Mouse (Mus musculus) hindbrain, embryonic 16.5 days (tissue): ENCODE results near the gene Ptger2. TPM values are rescaled to one million over a fixed set of nuclear protein-coding genes. Genes with fewer than 3 reads are reported as not detected.

ENCODE experiments used
- ATAC-seq: fragments of 200-750 bp; cut with Nextera tagmentation; 2 replicates; pipeline ENCODE4 v1.8.0; 2017; ENCODE audit warnings: moderate TSS enrichment, moderate library complexity
- H3K27ac ChIP-seq: fragments of 300-500 bp; sonication (generic); 2 replicates; pipeline ENCODE4 v1.5.1; 2014; ENCODE audit warnings: low read depth, mild to moderate bottlenecking, control low read depth, low read length, moderate library complexity
- H3K27me3 ChIP-seq: fragments of 300-500 bp; sonication (generic); replicated peaks from 2 replicates; pipeline ENCODE4 v1.6.1; 2014; ENCODE audit warnings: low read length; ENCODE audit not compliant: control insufficient read depth, insufficient read depth
- H3K36me3 ChIP-seq: fragments of 300-500 bp; sonication (generic); 2 replicates; pipeline ENCODE4 v1.6.1; 2014; ENCODE audit warnings: mild to moderate bottlenecking, low read length, moderate library complexity, mixed read lengths; ENCODE audit not compliant: control insufficient read depth, insufficient read depth
- H3K4me1 ChIP-seq: fragments of 300-500 bp; sonication (generic); 2 replicates; pipeline ENCODE4 v1.6.1; 2014; ENCODE audit warnings: low read depth, low read length; ENCODE audit not compliant: control insufficient read depth, insufficient read depth
- H3K4me2 ChIP-seq: fragments of 300-500 bp; sonication (generic); 2 replicates; pipeline ENCODE4 v1.6.1; 2014; ENCODE audit warnings: mild to moderate bottlenecking, low read length, control low read depth, moderate library complexity
- H3K4me3 ChIP-seq: fragments of 300-500 bp; sonication (generic); 2 replicates; pipeline ENCODE4 v1.5.1; 2014; ENCODE audit warnings: mild to moderate bottlenecking, low read length, control low read depth, moderate library complexity
- H3K9ac ChIP-seq: fragments of 300-500 bp; sonication (generic); 2 replicates; pipeline ENCODE4 v1.6.1; 2014; ENCODE audit warnings: low read depth, mild to moderate bottlenecking, control low read depth, low read length, moderate library complexity
- H3K9me3 ChIP-seq: fragments of 300-500 bp; sonication (generic); 2 replicates; pipeline ENCODE4 v1.6.1; 2014; ENCODE audit warnings: mild to moderate bottlenecking, low read length, moderate library complexity; ENCODE audit not compliant: control insufficient read depth
- WGBS: fragments of 180-500 bp; shearing (Covaris S2); extraction: QIAGEN DNeasy Blood & Tissue Kit; methylation state at CpG from one replicate; pipeline ENCODE4 v1.1.7; 2014; 5-methylcytosine and 5-hydroxymethylcytosine counted together
- microRNA counts: library from miRNA; unstranded; fragments of <30 nt; microRNA quantifications from one replicate; lab custom pipeline; 2016
- microRNA-seq: library from miRNA; unstranded; fragments of <30 nt; microRNA quantifications from one replicate; pipeline ENCODE4, GENCODE M21; 2017
- polyA plus RNA-seq: library from polyadenylated mRNA; unstranded; fragments of >200 nt; fragmentation: Nextera tagmentation; extraction: Ambion mirVana; gene quantifications from 2 replicates; pipeline ENCODE4 v1.2.1, GENCODE M21; 2015

Gene Ptger2
- polyA plus RNA-seq, 1 experiment from 2014 or later, result 1.4 TPM

GRCm38 (mm10) chr14:45036579-45036978 lies 48.6 kb downstream of the Ptger2 start:
- WGBS, result 98% methylated on average over 1 of the region's 1 CpGs
- Histone ChIP-seq H3K4me3 (no peak overlapping the region), H3K36me3 (no peaks in the 10 kb centered on the region), H3K4me2 (no peak overlapping the region), H3K27ac (no peak overlapping the region), H3K27me3 (no peaks in the 10 kb centered on the region), H3K9me3 (no peaks in the 10 kb centered on the region), H3K9ac (no peak overlapping the region), H3K4me1 (no peaks in the 10 kb centered on the region)
- ATAC-seq, result no peak

- Histone ChIP-seq H3K4me1 (no peaks in the 10 kb centered on the region), H3K27me3 (no peaks in the 10 kb centered on the region), H3K27ac (no peak overlapping the region), H3K36me3 (no peaks in the 10 kb centered on the region), H3K4me2 (no peak overlapping the region), H3K4me3 (no peak overlapping the region), H3K9me3 (no peaks in the 10 kb centered on the region), H3K9ac (no peak overlapping the region)
- ATAC-seq, result no peak
- 88% methylated on average over 7 of the region's 7 CpGs for WGBS
These were observed 50.1 kb downstream of the Ptger2 start for GRCm38 (mm10) chr14:45038052-45038451.

DNA sequence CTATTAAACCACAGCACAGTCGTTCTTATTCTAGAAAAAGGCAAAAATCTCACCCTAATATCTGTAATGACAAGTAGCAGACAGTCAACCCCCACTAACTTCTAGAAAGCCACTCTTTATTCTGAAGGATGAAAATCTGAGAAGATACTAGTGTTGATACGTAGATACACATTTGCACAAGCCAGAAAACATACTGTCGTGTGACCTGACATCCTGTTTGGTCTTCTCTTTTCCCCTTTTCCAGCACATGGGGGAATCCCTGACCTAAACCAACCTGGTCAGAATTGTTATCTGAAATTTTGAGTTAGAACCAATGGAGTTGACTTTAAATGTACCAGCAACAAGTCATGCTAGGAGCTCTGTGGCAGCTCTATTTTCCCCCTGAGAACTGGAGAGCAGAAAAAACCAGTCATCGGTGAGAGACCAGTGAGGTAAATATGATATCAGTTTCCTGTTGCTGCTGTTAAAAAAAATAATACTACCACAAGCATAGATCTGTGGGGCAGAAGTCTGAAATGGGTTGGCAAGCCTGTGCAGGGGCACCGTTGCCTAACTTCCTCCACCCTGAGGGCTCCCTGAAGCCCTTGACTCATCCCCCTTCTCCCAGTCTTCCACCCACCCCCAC lies 53.0 kb downstream of the Ptger2 start:
- H3K4me2 ChIP-seq, result no peak overlapping the region
- H3K9ac ChIP-seq, result no peak overlapping the region
- no peaks in the 10 kb centered on the region for H3K27me3 ChIP-seq
- no peak overlapping the region for H3K4me3 ChIP-seq
- ATAC-seq, result no peak
- no peaks in the 10 kb centered on the region for H3K36me3 ChIP-seq
- H3K27ac ChIP-seq, result no peak overlapping the region
- WGBS, result 92% methylated on average over 5 of the region's 5 CpGs
- no peaks in the 10 kb centered on the region for H3K9me3 ChIP-seq
- H3K4me1 ChIP-seq, result no peaks in the 10 kb centered on the region

DNA sequence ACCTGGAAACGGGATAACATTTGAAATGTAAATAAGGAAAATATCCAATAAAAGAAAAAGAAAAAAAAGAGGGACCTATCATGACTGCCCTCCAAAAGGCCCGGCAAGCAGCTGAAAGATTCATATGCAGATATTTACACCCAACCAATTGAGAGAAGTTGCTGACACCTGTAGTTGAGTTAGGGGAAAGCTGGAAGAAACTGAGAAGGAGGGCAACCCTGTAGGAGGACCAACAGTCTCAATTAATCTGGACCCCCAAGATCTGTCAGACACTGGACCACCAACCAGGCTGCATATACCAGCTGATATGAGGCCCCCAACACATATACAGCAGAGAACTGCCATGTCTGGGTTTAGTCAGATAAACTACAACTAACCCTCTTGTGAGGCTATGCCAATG lies 60.1 kb downstream of the Ptger2 start:
- H3K4me1 ChIP-seq, result no peaks in the 10 kb centered on the region
- no peak overlapping the region for H3K4me2 ChIP-seq
- no peaks in the 10 kb centered on the region for H3K36me3 ChIP-seq
- no peak for ATAC-seq
- no peak overlapping the region for H3K9ac ChIP-seq
- WGBS, result 67% methylated on average over 2 of the region's 2 CpGs
- no peak overlapping the region for H3K4me3 ChIP-seq
- H3K27ac ChIP-seq, result no peak overlapping the region
- H3K27me3 ChIP-seq, result no peaks in the 10 kb centered on the region
- H3K9me3 ChIP-seq, result no peaks in the 10 kb centered on the region

GRCm38 (mm10) chr14:45049689-45050418 lies 61.9 kb downstream of the Ptger2 start:
- ATAC-seq, result no peak
- H3K9ac ChIP-seq, result no peak overlapping the region
- WGBS, result 77% methylated on average over 7 of the region's 7 CpGs
- no peak overlapping the region for H3K27ac ChIP-seq
- H3K27me3 ChIP-seq, result no peaks in the 10 kb centered on the region
- no peaks in the 10 kb centered on the region for H3K36me3 ChIP-seq
- H3K9me3 ChIP-seq, result no peaks in the 10 kb centered on the region
- no peak overlapping the region for H3K4me3 ChIP-seq
- no peaks in the 10 kb centered on the region for H3K4me1 ChIP-seq
- no peak overlapping the region for H3K4me2 ChIP-seq

DNA sequence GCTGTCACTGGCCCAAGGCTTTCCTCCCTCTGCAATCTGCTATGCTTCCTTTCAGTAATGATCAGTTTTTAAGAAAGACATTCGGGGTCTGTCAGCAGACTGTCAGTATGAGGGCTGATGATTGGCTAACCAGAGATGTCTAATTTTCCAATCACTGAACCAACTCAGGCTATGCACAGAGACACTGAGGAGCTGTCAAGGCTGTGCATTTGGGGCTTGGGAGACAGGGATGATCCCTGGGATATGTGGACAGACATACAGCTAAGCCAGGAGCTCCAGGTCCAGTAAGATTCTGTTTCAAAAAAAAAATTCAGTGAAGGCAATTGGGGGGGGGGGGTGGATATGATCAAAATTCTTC lies 62.4 kb downstream of the Ptger2 start:
- H3K27ac ChIP-seq, result no peak overlapping the region
- no peak overlapping the region for H3K9ac ChIP-seq
- 85% methylated on average over 1 of the region's 1 CpGs for WGBS
- H3K4me1 ChIP-seq, result no peaks in the 10 kb centered on the region
- H3K4me3 ChIP-seq, result no peak overlapping the region
- no peak overlapping the region for H3K4me2 ChIP-seq
- no peaks in the 10 kb centered on the region for H3K27me3 ChIP-seq
- ATAC-seq, result no peak
- no peaks in the 10 kb centered on the region for H3K9me3 ChIP-seq
- H3K36me3 ChIP-seq, result no peaks in the 10 kb centered on the region

DNA sequence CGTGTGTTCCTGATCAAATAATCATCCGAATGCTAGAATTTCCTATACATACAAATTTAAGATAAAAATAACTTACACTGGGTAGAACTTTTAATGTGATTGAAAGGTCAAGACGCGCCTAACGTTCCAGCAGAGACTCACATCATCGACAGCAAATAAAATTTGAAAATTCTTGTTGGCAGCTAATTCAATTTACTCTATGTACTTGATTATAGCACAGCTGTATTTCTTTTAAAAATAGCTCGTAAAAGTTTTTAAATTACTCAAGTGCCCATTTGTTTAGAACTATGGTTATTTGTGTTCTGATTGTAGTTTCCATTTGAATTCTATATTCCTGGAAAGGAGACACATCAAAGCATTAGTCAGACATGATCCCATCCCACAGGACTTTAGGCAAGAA lies 63.1 kb downstream of the Ptger2 start:
- no peak overlapping the region for H3K4me2 ChIP-seq
- no peaks in the 10 kb centered on the region for H3K9me3 ChIP-seq
- no peak overlapping the region for H3K4me3 ChIP-seq
- no peaks in the 10 kb centered on the region for H3K36me3 ChIP-seq
- H3K9ac ChIP-seq, result no peak overlapping the region
- H3K4me1 ChIP-seq, result no peaks in the 10 kb centered on the region
- 92% methylated on average over 7 of the region's 7 CpGs for WGBS
- ATAC-seq, result no peak
- no peak overlapping the region for H3K27ac ChIP-seq
- no peaks in the 10 kb centered on the region for H3K27me3 ChIP-seq

MicroRNA genes within 50 kb of the gene (microRNA counts, 519-probe panel; counts per million panel counts)
- not detected for microRNA mmu-miR-327 (lab: Ali Mortazavi, UCI)

Small RNAs within 50 kb of the gene (microRNA-seq; reads per million reads assigned to microRNA genes)
- not detected for gene Mir327

Other genes starting within 250 kb of the Ptger2 start
- not detected in 2 replicates for gene Gm8267, start 237.9 kb upstream of the Ptger2 start, polyA plus RNA-seq
- 0.73 and 0.76 TPM in 2 replicates for gene Ptgdr, start 128.8 kb upstream of the Ptger2 start, polyA plus RNA-seq
- gene Gpr137c, start 231.5 kb downstream of the Ptger2 start, polyA plus RNA-seq, result 11.2 and 12.4 TPM in 2 replicates
- gene Txndc16, start 232.1 kb downstream of the Ptger2 start, polyA plus RNA-seq, result 37.1 and 38.0 TPM in 2 replicates